In the genomic region with DNA sequence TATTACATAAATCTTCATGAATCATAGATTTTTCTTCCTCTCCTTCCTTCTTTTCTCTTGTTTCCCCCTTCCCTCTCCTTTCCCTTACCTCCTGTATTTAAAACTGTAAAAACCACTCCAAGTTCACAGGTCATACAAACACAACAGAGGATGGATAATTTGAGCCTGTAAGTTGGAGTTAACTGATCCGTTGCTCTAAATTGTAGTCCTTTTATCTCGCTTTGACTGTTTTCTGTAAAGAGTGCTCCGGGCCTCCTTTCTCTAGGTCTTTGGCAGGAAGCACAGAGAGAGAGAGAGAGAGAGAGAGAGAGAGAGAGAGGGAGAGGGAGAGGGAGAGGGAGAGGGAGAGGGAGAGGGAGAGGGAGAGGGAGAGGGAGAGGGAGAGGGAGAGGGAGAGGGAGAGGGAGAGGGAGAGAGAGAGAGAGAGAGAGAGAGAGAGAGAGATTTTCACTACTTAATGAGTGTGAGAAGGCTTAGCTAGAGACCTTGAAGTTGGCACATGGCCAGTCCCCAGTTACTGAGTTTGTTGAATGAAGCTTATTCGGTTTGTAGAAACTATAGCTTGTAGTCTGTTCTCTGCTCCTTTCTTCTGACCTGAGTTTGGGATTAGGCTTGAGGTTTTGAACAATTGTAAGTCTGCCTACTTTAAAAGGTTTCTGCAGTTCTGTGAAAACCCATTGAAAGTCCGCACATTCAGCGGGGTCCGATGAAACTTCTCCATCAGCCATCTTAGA, we compare ENCODE assay signal across 7 mouse cellular contexts.
DNase-seq lines count a peak whose midpoint lies in the region; ATAC-seq and TF ChIP-seq lines count a peak whose summit lies in the region.

No protein-coding gene starts in this region.

- H3K36me3 ChIP-seq in liver, postnatal 0 days (replicated peaks; ENCODE audit: insufficient read depth, low read length) = no peaks in the 10 kb centered on the region
- no peaks in the 10 kb centered on the region for H3K36me3 ChIP-seq in liver, embryonic 12.5 days
- peaks cover 13% of the 10 kb centered on the region for H3K36me3 ChIP-seq in embryonic facial prominence, embryonic 12.5 days
- peaks cover 63% of the 10 kb centered on the region for H3K36me3 ChIP-seq in hindbrain, embryonic 10.5 days
- H3K36me3 ChIP-seq in midbrain, embryonic 10.5 days = peaks cover 63% of the 10 kb centered on the region

- 55% methylated on average over 7 of the region's 7 CpGs for WGBS in liver, postnatal 0 days (ENCODE audit: insufficient replicate concordance)
- 58% methylated on average over 7 of the region's 7 CpGs for WGBS in liver, embryonic 12.5 days (ENCODE audit: insufficient replicate concordance)
- 43% methylated on average over 7 of the region's 7 CpGs for WGBS in embryonic facial prominence, embryonic 12.5 days
- 70% methylated on average over 7 of the region's 7 CpGs for WGBS in hindbrain, embryonic 10.5 days
- 72% methylated on average over 7 of the region's 7 CpGs for WGBS in midbrain, embryonic 10.5 days

- no peak overlapping the region for H3K9ac ChIP-seq in liver, postnatal 0 days (replicated peaks)
- H3K9ac ChIP-seq in liver, embryonic 12.5 days = no peak overlapping the region
- no peak overlapping the region for H3K9ac ChIP-seq in embryonic facial prominence, embryonic 12.5 days

- no peak for TF ChIP-seq CTCF in liver, postnatal 0 days (IDR thresholded peaks at IDR 0.05; ENCODE audit: low read depth)

- H3K4me2 ChIP-seq in liver, postnatal 0 days (ENCODE audit: low read depth, low read length) = 0 out of 2 replicates have a peak overlapping the region, but pooled peaks have one; percentile 7
- H3K4me2 ChIP-seq in liver, embryonic 12.5 days = no peak overlapping the region
- H3K4me2 ChIP-seq in embryonic facial prominence, embryonic 12.5 days (replicated peaks) = no peak overlapping the region

- H3K9me3 ChIP-seq in liver, postnatal 0 days (ENCODE audit: low read length) = no peaks in the 10 kb centered on the region
- H3K9me3 ChIP-seq in liver, embryonic 12.5 days (replicated peaks) = no peaks in the 10 kb centered on the region
- no peaks in the 10 kb centered on the region for H3K9me3 ChIP-seq in embryonic facial prominence, embryonic 12.5 days
- no peaks in the 10 kb centered on the region for H3K9me3 ChIP-seq in hindbrain, embryonic 10.5 days
- H3K9me3 ChIP-seq in midbrain, embryonic 10.5 days (replicated peaks) = no peaks in the 10 kb centered on the region

- no peak overlapping the region for H3K27ac ChIP-seq in liver, postnatal 0 days (ENCODE audit: low read depth)
- H3K27ac ChIP-seq in liver, embryonic 12.5 days = no peak overlapping the region
- peak overlapping the region; percentile 85 for H3K27ac ChIP-seq in embryonic facial prominence, embryonic 12.5 days
- peak overlapping the region; percentile 59; the same call in 1 of the 2 replicates for H3K27ac ChIP-seq in hindbrain, embryonic 10.5 days
- peak overlapping the region; percentile 43 for H3K27ac ChIP-seq in midbrain, embryonic 10.5 days (replicated peaks)

- no peak for TF ChIP-seq EP300 in liver, postnatal 0 days (IDR thresholded peaks at IDR 0.05; ENCODE audit: low read depth)

- peaks cover 7% of the 10 kb centered on the region; the same call in 1 of the 2 replicates for H3K4me1 ChIP-seq in liver, postnatal 0 days (ENCODE audit: insufficient read depth)
- peaks cover 4% of the 10 kb centered on the region; the same call in 1 of the 2 replicates for H3K4me1 ChIP-seq in liver, embryonic 12.5 days
- peaks cover 17% of the 10 kb centered on the region for H3K4me1 ChIP-seq in embryonic facial prominence, embryonic 12.5 days
- peaks cover 8% of the 10 kb centered on the region; the same call in 1 of the 2 replicates for H3K4me1 ChIP-seq in hindbrain, embryonic 10.5 days (replicated peaks)
- peaks cover 24% of the 10 kb centered on the region for H3K4me1 ChIP-seq in midbrain, embryonic 10.5 days

- H3K4me3 ChIP-seq in liver, postnatal 0 days (ENCODE audit: low read depth, low read length) = no peak overlapping the region
- H3K4me3 ChIP-seq in liver, embryonic 12.5 days = no peak overlapping the region
- no peak overlapping the region for H3K4me3 ChIP-seq in embryonic facial prominence, embryonic 12.5 days
- H3K4me3 ChIP-seq in hindbrain, embryonic 10.5 days = no peak overlapping the region
- H3K4me3 ChIP-seq in midbrain, embryonic 10.5 days = no peak overlapping the region

- no peaks in the 10 kb centered on the region for H3K27me3 ChIP-seq in liver, postnatal 0 days (ENCODE audit: insufficient read depth, low read length)
- H3K27me3 ChIP-seq in liver, embryonic 12.5 days (replicated peaks) = peaks cover 2% of the 10 kb centered on the region; the same call in 1 of the 2 replicates
- no peaks in the 10 kb centered on the region for H3K27me3 ChIP-seq in embryonic facial prominence, embryonic 12.5 days
- no peaks in the 10 kb centered on the region for H3K27me3 ChIP-seq in hindbrain, embryonic 10.5 days (ENCODE audit: insufficient read depth, poor library complexity, severe bottlenecking)
- no peaks in the 10 kb centered on the region for H3K27me3 ChIP-seq in midbrain, embryonic 10.5 days (ENCODE audit: low read depth, poor library complexity, severe bottlenecking)

- no peak for DNase-seq in liver, postnatal 0 days
- no peak for DNase-seq in hindbrain, embryonic 10.5 days (ENCODE audit: low spot score)
- no peak for DNase-seq in midbrain, embryonic 10.5 days (ENCODE audit: low spot score)
- no peak for DNase-seq in T-cell, adult 2 months (ENCODE audit: low spot score)
- DNase-seq in B cell, adult 2 months = no peak

- ATAC-seq in liver, postnatal 0 days = no peak
- no peak for ATAC-seq in liver, embryonic 12.5 days
- no peak for ATAC-seq in embryonic facial prominence, embryonic 12.5 days (ENCODE audit: insufficient number of reproducible peaks, insufficient read depth, low FRiP score, low TSS enrichment)

Comparison
In these comparisons a context has a peak if more than half of its experiments do, and no peak if none do; other contexts are left out.
1. H3K27ac ChIP-seq: peak in embryonic facial prominence, embryonic 12.5 days (single experiment), hindbrain, embryonic 10.5 days (single experiment) and midbrain, embryonic 10.5 days (single experiment); none in liver, postnatal 0 days (single experiment) and liver, embryonic 12.5 days (single experiment).